Mouse (Mus musculus) spleen, postnatal 14 days (tissue): Measurements from ENCODE around the gene Gpr25.
A peak's percentile ranks its signal among the peaks of the same experiment; 100 is the strongest.

ENCODE experiments used
- DNase-seq, 2 experiments: peaks; one replicate each; pipeline ENCODE4 v3.0.0; 2021 to 2022; ENCODE audit warnings: low spot score in 2 of 2

The Gpr25 gene

GRCm38 (mm10) chr1:136232986-136233790 is 27.5 kb downstream of the Gpr25 start:
- DNase-seq: no peak

- no peak for DNase-seq
Measured at GRCm38 (mm10) chr1:136232285-136232926, 28.3 kb downstream of the Gpr25 start.

- DNase-seq: no peak
Measured at GRCm38 (mm10) chr1:136231596-136231995, 29.1 kb downstream of the Gpr25 start.

- no peak for DNase-seq
Measured at GRCm38 (mm10) chr1:136230201-136230600, 30.5 kb downstream of the Gpr25 start.

- no peak for DNase-seq
Measured at GRCm38 (mm10) chr1:136229040-136229373, 31.7 kb downstream of the Gpr25 start.

GRCm38 (mm10) chr1:136228328-136229039 is 32.2 kb downstream of the Gpr25 start:
- DNase-seq: no peak

- DNase-seq: no peak
Measured at GRCm38 (mm10) chr1:136227870-136228269, 32.8 kb downstream of the Gpr25 start.

GRCm38 (mm10) chr1:136226626-136227025 is 34.0 kb downstream of the Gpr25 start:
- DNase-seq: no peak

- no peak for DNase-seq
Measured at GRCm38 (mm10) chr1:136225846-136226245, 34.8 kb downstream of the Gpr25 start.

GRCm38 (mm10) chr1:136223758-136224342 is 36.8 kb downstream of the Gpr25 start:
- DNase-seq: no peak

GRCm38 (mm10) chr1:136222386-136222785 is 38.3 kb downstream of the Gpr25 start:
- no peak for DNase-seq

GRCm38 (mm10) chr1:136220037-136220871 is 40.4 kb downstream of the Gpr25 start:
- no peak for DNase-seq

GRCm38 (mm10) chr1:136214304-136214703 is 46.4 kb downstream of the Gpr25 start:
- DNase-seq: no peak

- DNase-seq: peak in 1 of 2 experiments; percentile 12
Measured at GRCm38 (mm10) chr1:136212803-136213202, 47.9 kb downstream of the Gpr25 start, which contains the start of gene Mroh3. Gene Mroh3, minus strand, starts transcription at chr1:136212828.
